Mouse (Mus musculus): ENCODE data around the gene B830017H08Rik.

- TF ChIP-seq EP300 (IDR thresholded peaks at IDR 0.05; ENCODE audit: low read length), result no peak
- no peak for TF ChIP-seq NRF1 (IDR thresholded peaks at IDR 0.05; ENCODE audit: low read depth, low read length)
- TF ChIP-seq POLR2A (IDR thresholded peaks at IDR 0.05; ENCODE audit: low read depth, low read length), result no peak
- no peak for TF ChIP-seq MAX (IDR thresholded peaks at IDR 0.05; ENCODE audit: low read length)
- no peak for TF ChIP-seq CTCF (conservative IDR thresholded peaks at IDR 0.05 in 1 of 2, IDR thresholded peaks at IDR 0.05 in 1 of 2; ENCODE audit: low read depth in 2 of 2, low read length in 2 of 2)
- TF ChIP-seq RAD21 (IDR thresholded peaks at IDR 0.05; ENCODE audit: low read depth, low read length), result no peak
- no peak for TF ChIP-seq SIN3A (IDR thresholded peaks at IDR 0.05; ENCODE audit: low read length)
- no peak for TF ChIP-seq POLR2AphosphoS2 (IDR thresholded peaks at IDR 0.05; ENCODE audit: low read depth, low read length)
- no peak for TF ChIP-seq HCFC1 (IDR thresholded peaks at IDR 0.05; ENCODE audit: low read depth, low read length)
- no peak for TF ChIP-seq USF1 (IDR thresholded peaks at IDR 0.05; ENCODE audit: low read depth, low read length)
Measured at GRCm38 (mm10) chr16:17851860-17852259, 18.9 kb downstream of the B830017H08Rik start.
